Mouse (Mus musculus) liver, embryonic 11.5 days (tissue): ENCODE measurements around the gene Adam21. TPM values are rescaled to one million over a fixed set of nuclear protein-coding genes. Genes with fewer than 3 reads are reported as not detected.
A peak's percentile ranks its signal among the peaks of the same experiment; 100 is the strongest.

Experiments used
- ATAC-seq: fragments of 200-750 bp; cut with Nextera tagmentation; replicated peaks from 2 replicates; pipeline ENCODE4 v1.8.0; 2017; ENCODE audit warnings: moderate number of reproducible peaks, mild to moderate bottlenecking, moderate TSS enrichment, moderate library complexity; ENCODE audit not compliant: low FRiP score
- DNase-seq: peaks from one replicate; pipeline ENCODE4 v3.0.0-alpha.2; 2017; ENCODE audit warnings: low spot score
- H3K27ac ChIP-seq: fragments of 300-500 bp; sonication (generic); 2 replicates; pipeline ENCODE4 v1.5.1; 2014; ENCODE audit warnings: mild to moderate bottlenecking, low read depth, low read length, control low read depth
- H3K27me3 ChIP-seq: fragments of 300-500 bp; sonication (generic); replicated peaks from 2 replicates; pipeline ENCODE4 v1.6.1; 2014; ENCODE audit warnings: low read length, mixed read lengths; ENCODE audit not compliant: control insufficient read depth, insufficient read depth
- H3K36me3 ChIP-seq: fragments of 300-500 bp; sonication (generic); 2 replicates; pipeline ENCODE4 v1.6.1; 2014; ENCODE audit warnings: mild to moderate bottlenecking, low read length, moderate library complexity, mixed read lengths; ENCODE audit not compliant: control insufficient read depth, insufficient read depth
- H3K4me1 ChIP-seq: fragments of 300-500 bp; sonication (generic); replicated peaks from 2 replicates; pipeline ENCODE4 v1.6.1; 2014; ENCODE audit warnings: low read length, mixed read lengths; ENCODE audit not compliant: control insufficient read depth, insufficient read depth
- H3K4me2 ChIP-seq: fragments of 300-500 bp; sonication (generic); 2 replicates; pipeline ENCODE4 v1.6.1; 2014; ENCODE audit warnings: mild to moderate bottlenecking, control low read depth, moderate library complexity
- H3K4me3 ChIP-seq: fragments of 300-500 bp; sonication (generic); 2 replicates; pipeline ENCODE4 v1.5.1; 2014; ENCODE audit warnings: low read depth, low read length, control low read depth
- H3K9ac ChIP-seq: fragments of 300-500 bp; sonication (generic); 2 replicates; pipeline ENCODE4 v1.6.1; 2014; ENCODE audit warnings: low read depth, low read length, control low read depth
- H3K9me3 ChIP-seq: fragments of 300-500 bp; sonication (generic); 2 replicates; pipeline ENCODE4 v1.6.1; 2016; ENCODE audit warnings: low read length, inconsistent platforms, mixed read lengths; ENCODE audit not compliant: control insufficient read depth
- WGBS: fragments of 180-500 bp; shearing (Covaris S2); extraction: QIAGEN DNeasy Blood & Tissue Kit; methylation state at CpG from one replicate; pipeline ENCODE4 v1.1.7; 2014; 5-methylcytosine and 5-hydroxymethylcytosine counted together
- polyA plus RNA-seq: library from polyadenylated mRNA; unstranded; fragments of >200 nt; fragmentation: Nextera tagmentation; extraction: Ambion mirVana; gene quantifications from 2 replicates; pipeline ENCODE4 v1.2.1, GENCODE M21; 2014

The Adam21 gene
- polyA plus RNA-seq: 0.10 and 0.12 TPM in 2 replicates

DNA sequence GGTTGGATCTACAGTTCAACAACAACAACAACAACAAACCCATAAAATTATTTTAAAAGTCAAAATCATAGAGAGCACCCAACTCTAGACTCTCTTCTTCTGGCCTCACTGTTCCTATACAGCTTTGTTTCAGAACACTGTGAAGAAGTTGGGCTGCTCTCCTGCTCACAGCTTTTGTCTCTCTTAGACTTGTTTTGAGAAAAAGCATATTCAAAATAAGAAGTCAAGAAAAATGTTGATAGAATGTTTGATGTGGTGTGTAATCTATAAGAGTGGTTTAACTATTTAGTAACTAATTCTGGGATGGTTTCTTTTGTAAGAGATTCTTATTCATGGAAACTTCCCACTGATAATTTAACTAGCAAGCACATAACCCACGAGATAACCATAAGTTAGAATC is at the start of gene Adam21:
Adam21 (minus strand) TSS at position 101 of the 400 bp plus-strand sequence.
- Histone ChIP-seq H3K4me1 (no peaks in the 10 kb centered on the region), H3K4me2 (no peak within 1 kb of the TSS), H3K27ac (no peak within 1 kb of the TSS), H3K27me3 (no peaks in the 10 kb centered on the region), H3K36me3 (peaks cover 5% of the 10 kb centered on the region; the same call in 1 of the 2 replicates), H3K9me3 (no peaks in the 10 kb centered on the region), H3K4me3 (no peak within 1 kb of the TSS), H3K9ac (no peak within 1 kb of the TSS)
- DNase-seq (no peak), ATAC-seq (no peak)
- 86% methylated on average over 1 of the region's 1 CpGs for WGBS

DNA sequence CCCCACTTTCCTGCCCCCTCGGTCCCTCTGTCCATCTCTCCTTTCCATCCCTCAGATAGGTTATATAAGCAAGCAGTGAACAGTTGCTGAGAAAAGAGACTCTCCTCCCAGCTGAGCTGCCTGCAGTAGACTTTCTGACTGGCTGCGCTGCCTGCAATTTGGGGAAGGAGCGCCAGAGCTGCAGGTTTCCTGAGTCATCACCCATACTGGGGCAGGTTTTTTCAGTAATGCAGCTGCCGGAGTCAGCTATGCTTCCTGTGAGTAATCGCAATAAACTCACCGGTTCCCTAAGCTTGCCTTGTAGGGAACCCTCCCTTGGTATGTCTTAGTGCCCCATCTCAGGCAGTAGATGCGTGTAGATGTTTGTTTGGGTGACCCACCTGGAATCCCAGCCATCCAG is 48.7 kb upstream of the Adam21 start:
- H3K27me3 ChIP-seq: no peaks in the 10 kb centered on the region
- no peaks in the 10 kb centered on the region for H3K9me3 ChIP-seq
- no peaks in the 10 kb centered on the region for H3K36me3 ChIP-seq
- 62% methylated on average over 7 of the region's 7 CpGs for WGBS
- DNase-seq (no peak), ATAC-seq (no peak)
- no peak overlapping the region for H3K4me3 ChIP-seq
- H3K4me1 ChIP-seq: no peaks in the 10 kb centered on the region
- H3K27ac ChIP-seq: no peak overlapping the region
- no peak overlapping the region for H3K9ac ChIP-seq
- no peak overlapping the region for H3K4me2 ChIP-seq

DNA sequence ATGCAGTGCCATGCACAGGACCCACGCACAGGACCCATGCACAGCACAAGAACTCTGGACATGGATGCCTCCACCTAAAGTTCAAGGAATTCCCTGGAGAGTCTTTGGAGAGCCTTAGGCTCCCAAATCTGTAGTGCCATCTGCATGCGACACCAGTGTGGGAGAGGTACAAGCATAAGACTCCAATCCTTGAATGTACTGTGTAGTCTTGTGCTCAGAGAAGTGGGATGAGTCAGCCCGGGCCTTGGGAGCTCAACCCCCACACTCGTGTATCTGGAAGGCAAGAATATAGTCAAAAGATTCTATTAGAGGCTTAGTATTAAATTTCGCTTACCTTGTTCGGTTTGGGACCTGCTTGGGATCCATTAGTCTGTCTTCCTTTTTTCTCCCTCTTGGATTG is 47.5 kb upstream of the Adam21 start:
- WGBS: 76% methylated on average over 6 of the region's 6 CpGs

DNA sequence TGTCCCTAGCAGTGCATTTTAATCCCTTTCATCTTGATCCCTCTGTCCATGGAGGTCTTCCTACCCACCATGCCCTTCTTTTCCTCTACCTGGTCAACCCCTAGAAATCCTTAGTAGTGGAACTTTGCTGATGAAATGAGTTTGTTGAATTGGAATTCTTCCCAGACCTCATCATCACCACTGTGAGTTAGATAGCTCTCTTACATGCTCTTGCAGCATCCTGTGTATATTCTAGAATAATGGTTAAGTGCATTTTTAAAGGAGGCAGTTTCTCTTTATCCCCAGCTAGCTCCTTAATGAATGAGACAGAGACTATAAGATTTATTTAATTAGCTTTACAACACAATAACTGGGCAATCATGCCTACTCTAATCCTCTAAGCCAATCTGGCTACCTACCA is 41.2 kb upstream of the Adam21 start:
- no peak for ATAC-seq

More for the DNA sequence above, 47.5 kb upstream of the Adam21 start:
- Histone ChIP-seq H3K9me3 (no peaks in the 10 kb centered on the region), H3K36me3 (no peaks in the 10 kb centered on the region), H3K27me3 (no peaks in the 10 kb centered on the region), H3K4me2 (no peak overlapping the region), H3K27ac (no peak overlapping the region), H3K4me3 (no peak overlapping the region), H3K4me1 (no peaks in the 10 kb centered on the region), H3K9ac (no peak overlapping the region)
- DNase-seq: no peak
- no peak for ATAC-seq

DNA sequence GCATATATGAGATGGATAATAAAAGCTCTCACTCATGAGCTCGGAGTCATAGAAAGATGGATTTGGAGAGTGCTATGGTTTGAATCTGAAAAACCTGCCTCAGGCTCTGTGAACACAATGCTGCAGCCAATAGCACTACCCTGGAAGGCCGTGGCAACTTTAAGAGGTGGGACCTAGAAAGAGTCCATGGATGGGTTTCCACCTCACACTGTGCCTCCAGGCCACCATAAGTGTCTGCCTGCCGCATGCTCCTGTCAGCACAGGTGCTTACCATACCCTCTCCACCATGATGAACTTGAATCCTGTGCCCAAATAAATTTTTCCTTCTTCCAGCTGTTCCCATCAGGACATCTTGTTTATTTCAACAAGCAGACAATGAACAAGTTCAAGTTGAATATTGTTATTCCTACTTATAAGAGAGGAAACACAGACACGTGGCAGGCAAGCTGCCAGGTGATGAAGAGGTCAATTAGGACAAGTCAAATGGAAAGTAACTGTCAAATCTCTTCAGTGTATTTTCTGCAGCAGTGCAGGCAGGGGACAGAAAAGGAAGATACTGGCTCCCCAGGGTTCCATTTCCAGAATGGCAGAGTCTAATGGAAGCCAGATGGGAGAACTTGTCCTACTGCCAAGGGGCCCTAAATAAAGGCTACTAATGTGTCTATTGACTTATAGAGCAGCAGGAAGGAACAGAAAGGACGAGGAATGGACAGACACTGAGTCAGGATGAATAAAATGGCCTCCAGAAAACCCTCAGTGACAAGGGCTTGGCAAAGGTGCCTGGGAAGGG is 36.9 kb upstream of the Adam21 start:
- no peak overlapping the region for H3K4me3 ChIP-seq
- no peak for DNase-seq
- no peak overlapping the region for H3K4me2 ChIP-seq
- H3K9ac ChIP-seq: no peak overlapping the region
- WGBS: 59% methylated on average over 5 of the region's 5 CpGs
- H3K4me1 ChIP-seq: no peaks in the 10 kb centered on the region
- peaks cover 2% of the 10 kb centered on the region; the same call in 1 of the 2 replicates for H3K27me3 ChIP-seq
- no peaks in the 10 kb centered on the region for H3K36me3 ChIP-seq
- no peaks in the 10 kb centered on the region for H3K9me3 ChIP-seq
- no peak for ATAC-seq
- no peak overlapping the region for H3K27ac ChIP-seq

More for the DNA sequence above, 41.2 kb upstream of the Adam21 start:
- Histone ChIP-seq H3K27me3 (no peaks in the 10 kb centered on the region), H3K4me2 (no peak overlapping the region), H3K27ac (no peak overlapping the region), H3K9ac (no peak overlapping the region), H3K36me3 (no peaks in the 10 kb centered on the region), H3K9me3 (no peaks in the 10 kb centered on the region), H3K4me3 (no peak overlapping the region), H3K4me1 (no peaks in the 10 kb centered on the region)
- no peak for DNase-seq

DNA sequence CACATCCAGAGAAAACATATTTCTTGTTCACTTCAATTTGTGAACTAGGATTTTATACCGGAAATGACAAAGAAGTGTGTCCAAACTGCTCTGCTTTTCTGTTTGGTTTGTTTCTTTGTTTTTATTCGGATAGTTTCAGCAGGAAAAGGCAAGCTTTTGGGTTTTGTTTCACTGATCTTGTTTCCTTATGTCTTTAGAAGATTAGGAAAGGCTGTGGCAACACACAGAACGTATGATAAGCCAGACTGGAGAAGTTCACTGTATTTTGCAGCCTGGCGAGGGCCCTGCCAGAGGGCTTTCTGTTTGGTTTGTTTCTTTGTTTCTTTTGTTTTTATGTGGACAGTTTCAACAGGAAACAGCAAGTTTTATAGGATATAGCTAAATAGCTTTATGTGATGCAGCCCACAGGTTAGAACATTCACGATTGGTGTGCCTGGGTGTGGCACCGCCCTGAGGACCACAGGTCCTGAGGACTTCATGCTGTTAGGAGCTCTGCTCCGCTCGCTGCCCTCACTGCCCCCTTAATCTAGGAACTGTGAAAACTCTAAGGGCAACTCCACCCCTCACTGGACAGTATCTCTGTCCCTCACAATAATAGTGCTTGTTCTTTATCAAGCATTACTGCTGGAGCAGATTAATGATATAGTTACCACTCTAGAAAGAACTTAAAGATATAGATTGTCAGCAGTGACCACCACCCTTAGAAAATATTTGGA is 28.4 kb upstream of the Adam21 start:
- DNase-seq (no peak), ATAC-seq (peak; percentile 75)
- H3K27ac ChIP-seq: peak overlapping the region; percentile 47
- H3K9ac ChIP-seq: no peak overlapping the region
- 56% methylated on average over 8 of the region's 8 CpGs for WGBS
- peak overlapping the region; percentile 16 for H3K4me2 ChIP-seq
- H3K9me3 ChIP-seq: no peaks in the 10 kb centered on the region
- no peaks in the 10 kb centered on the region for H3K36me3 ChIP-seq
- H3K4me1 ChIP-seq: peaks cover 8% of the 10 kb centered on the region; the same call in 1 of the 2 replicates
- peaks cover 5% of the 10 kb centered on the region; the same call in 1 of the 2 replicates for H3K27me3 ChIP-seq
- H3K4me3 ChIP-seq: no peak overlapping the region

DNA sequence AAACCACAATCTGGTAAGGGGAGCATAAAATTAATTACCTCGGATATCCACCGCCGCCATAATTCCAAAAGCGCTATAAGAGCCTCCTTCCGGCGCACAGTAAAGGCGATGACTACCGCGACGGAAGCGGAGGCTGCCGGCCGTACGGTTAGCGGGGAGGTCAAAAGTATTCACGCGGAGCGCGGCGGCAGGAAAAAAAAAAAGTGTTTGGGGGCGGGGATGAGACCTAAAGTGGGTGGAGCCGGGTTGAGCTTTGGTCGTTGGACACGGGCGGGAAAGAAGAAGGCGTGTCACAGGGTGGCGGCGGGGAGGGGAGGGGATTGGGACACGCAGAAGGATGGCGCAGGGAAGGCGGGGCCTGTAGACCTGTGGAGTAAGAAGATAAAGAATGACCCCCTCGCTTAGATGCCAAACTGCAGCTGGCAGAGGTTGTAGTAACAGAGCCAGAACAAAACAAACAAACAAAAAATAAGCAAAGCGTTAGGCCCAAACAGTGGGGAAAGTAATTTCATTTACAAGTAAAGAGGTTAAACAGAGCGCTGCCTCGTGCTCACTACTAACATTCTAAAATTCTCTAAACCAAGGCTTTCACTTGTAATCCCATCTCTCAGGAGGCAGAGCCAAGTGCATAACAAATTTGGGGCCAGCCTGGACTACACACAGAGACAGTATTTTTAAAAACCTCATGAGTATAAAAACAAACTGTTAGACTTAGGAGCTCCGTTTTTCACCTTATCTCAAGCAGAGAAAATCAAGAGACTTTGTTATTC is 26.8 kb upstream of the Adam21 start, which contains the start of gene Med6:
Med6 (minus strand) TSS at position 107 of the 770 bp plus-strand sequence.
- H3K36me3 ChIP-seq: peaks cover 3% of the 10 kb centered on the region
- WGBS: 2% methylated on average over 36 of the region's 36 CpGs
- peak; percentile 97 for DNase-seq
- peak; percentile 96 for ATAC-seq
- peaks cover 8% of the 10 kb centered on the region; the same call in 1 of the 2 replicates for H3K4me1 ChIP-seq
- no peaks in the 10 kb centered on the region for H3K9me3 ChIP-seq
- peak within 1 kb of the TSS; percentile 88 for H3K4me3 ChIP-seq
- peaks cover 2% of the 10 kb centered on the region; the same call in 1 of the 2 replicates for H3K27me3 ChIP-seq
- H3K4me2 ChIP-seq: peak within 1 kb of the TSS; percentile 77
- peak within 1 kb of the TSS; percentile 93 for H3K27ac ChIP-seq
- peak within 1 kb of the TSS; percentile 83 for H3K9ac ChIP-seq

DNA sequence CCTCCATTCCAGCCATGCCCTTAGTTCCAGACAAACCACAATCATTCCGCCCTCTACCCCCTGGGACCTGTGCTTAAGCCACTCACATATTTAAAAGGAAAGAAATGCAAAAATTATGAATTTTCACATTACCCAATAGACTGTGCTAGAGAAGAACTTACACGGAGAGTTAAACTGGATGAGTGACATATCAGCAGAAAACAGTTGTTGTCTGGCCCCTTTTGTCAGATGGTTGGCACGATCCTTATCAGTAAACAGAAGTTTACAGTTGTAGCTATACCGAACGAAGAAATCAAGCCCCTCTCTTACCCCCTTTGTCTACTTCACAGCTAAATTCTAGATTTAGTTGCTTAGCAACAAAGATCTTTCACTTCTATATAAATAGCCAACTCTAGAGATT is 343 bp downstream of the Adam21 start:
- Histone ChIP-seq H3K9ac (no peak overlapping the region), H3K4me3 (no peak overlapping the region), H3K27me3 (no peaks in the 10 kb centered on the region), H3K27ac (no peak overlapping the region), H3K4me1 (no peaks in the 10 kb centered on the region), H3K9me3 (no peaks in the 10 kb centered on the region), H3K4me2 (no peak overlapping the region), H3K36me3 (peaks cover 5% of the 10 kb centered on the region; the same call in 1 of the 2 replicates)
- DNase-seq: no peak
- ATAC-seq: 0 out of 2 replicates have a peak, but pooled peaks have one; percentile 54
- WGBS: 59% methylated on average over 5 of the region's 5 CpGs
